Mouse (Mus musculus): ENCODE measurements around the gene Gm42372. TPM values are rescaled to one million over a fixed set of nuclear protein-coding genes. Genes with fewer than 3 reads are reported as not detected.

Gm42372 gene
- total RNA-seq, 4 experiments from 2014 or later, result not detected

- no peak for DNase-seq (ENCODE audit: low spot score in 2 of 2)
Observed at GRCm38 (mm10) chr7:16959539-16960187, 23.2 kb upstream of the Gm42372 start, which contains the start of gene Pnmal1. Pnmal1 (plus strand) TSS chr7:16959679.

DNA sequence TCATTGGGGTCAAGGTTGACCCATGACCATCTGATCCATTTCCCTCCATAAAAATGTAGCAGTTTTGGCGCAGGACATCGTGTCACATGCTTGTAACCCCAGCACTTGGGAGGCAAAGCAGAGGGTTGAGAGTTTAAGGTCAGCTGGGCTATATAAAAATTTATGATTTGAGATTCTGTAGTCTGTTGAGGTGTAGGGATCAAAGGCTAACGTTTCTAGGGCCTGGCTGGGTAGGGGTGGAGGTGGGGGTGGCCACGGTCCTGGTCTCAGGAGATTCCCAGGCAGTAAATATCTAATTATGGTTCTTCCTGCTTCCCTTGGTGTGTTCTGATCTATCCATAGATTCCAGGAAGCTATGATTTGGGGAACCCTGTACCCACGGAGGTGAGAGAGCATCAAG, 21.2 kb upstream of the Gm42372 start:
- no peak for DNase-seq (ENCODE audit: low spot score in 2 of 2)

DNA sequence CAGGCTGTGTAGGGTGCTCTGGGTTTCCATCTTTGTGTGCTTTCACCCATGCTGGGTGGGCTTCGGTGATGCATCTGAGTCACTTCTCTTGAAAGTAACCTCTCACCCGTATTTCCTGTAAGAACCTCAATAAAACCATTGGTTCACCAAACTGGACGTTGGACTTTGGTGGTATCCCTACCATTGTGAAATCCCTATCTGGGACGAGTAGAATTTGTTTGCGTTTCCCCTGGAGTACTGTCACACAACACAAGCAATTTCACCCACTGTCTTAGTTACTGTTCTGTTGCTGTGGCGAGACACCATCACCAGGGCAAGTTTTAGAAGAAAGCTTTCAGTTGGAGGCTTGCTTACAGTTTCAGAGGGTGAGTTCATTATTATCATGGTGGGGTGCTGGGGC, 14.5 kb upstream of the Gm42372 start:
- DNase-seq (ENCODE audit: low spot score in 2 of 2), result no peak

DNA sequence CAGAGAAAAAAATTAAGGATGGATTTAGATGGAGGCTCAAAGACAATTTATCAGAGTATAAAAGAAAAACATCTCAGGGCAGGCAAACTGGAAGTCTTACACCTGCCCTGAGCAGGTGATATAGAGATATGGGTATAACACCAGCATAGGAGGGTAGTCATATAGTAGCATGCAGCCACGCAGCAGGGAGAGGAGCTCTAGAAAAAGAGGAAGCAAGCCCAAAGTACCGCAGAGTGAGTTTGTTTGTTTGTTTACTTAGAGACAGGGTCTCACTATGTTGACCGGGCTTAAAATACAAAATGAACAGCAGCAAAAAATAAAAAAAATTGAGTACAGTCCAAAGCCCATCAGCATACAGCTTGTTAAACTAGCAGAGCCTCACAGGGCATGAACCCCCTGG, 11.7 kb upstream of the Gm42372 start:
- DNase-seq (ENCODE audit: low spot score in 2 of 2), result no peak

DNA sequence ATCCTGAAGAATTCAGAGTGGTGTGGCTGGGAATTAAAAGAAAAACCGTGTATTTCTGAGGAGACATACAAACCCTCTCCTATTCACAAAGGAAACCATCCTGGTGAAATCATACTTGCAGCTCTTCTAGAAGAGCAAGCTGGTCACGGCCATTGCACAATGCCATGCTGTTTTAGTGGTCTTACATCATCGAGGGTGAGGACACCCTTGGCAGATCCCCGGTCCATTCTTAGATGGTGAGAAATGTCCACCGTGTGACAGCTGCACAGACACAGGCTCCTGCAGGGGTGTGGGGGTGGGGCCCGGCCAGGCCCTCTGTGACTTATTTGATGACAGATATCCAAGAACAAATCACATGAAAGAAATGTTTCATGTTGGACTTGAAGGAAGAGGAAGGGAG, 8.9 kb upstream of the Gm42372 start:
- peak; percentile 42 to 43 for DNase-seq (ENCODE audit: low spot score in 2 of 2)

GRCm38 (mm10) chr7:16976298-16976697, 6.6 kb upstream of the Gm42372 start:
- DNase-seq (ENCODE audit: low spot score in 2 of 2), result no peak

- DNase-seq (ENCODE audit: low spot score in 2 of 2), result no peak
Observed at GRCm38 (mm10) chr7:16978173-16978572, 4.7 kb upstream of the Gm42372 start.

GRCm38 (mm10) chr7:16978593-16978992, 4.3 kb upstream of the Gm42372 start:
- no peak for DNase-seq (ENCODE audit: low spot score in 2 of 2)

DNA sequence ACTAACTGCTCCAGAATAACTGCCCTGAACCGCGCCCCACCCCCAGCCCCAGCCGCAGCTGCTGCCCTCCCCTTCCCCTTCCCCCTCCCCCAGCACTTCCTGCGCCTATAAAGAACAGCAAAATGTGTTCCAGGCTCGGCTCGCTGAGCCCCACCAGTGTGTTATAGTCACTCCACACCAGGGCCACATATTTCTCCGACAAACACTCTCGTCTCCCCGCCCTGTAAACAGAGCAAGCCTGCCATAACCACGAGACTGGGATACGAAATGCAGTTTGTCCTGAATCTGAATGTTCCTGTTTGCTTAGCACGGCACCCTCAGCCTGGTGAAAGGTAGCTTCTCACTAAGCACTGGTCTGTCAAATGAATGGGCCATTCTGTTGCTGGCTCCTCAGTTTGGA, 2.5 kb upstream of the Gm42372 start:
- DNase-seq (ENCODE audit: low spot score in 2 of 2), result no peak

DNA sequence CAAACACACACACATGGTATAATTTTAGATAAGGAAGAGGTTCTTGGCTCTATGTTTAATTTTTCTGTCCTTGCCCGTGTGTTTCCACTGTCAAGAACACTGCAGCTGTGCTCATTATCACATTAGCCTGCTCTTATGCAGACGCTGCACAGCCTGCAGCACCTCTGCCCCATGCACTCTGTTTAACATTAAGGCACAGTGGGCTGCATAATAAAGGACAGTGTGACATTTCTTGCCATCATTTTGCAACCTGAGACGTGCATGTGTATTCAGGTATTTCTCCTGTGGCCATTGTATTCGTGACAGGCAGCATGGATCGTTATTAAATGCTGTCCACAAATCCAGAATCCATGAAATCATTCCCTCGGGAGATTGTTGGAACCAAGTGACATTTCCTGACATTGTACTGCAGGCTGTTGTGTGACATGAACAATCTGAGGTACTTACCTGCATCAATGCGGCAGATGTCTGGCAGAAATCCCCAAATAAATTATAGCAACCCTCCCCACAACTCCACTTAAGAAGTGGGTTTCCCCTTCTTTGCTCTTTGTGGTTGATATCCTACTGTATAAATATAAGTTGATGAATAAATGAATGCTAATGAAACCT, 4.8 kb downstream of the Gm42372 start:
- DNase-seq (ENCODE audit: low spot score in 2 of 2), result no peak

DNA sequence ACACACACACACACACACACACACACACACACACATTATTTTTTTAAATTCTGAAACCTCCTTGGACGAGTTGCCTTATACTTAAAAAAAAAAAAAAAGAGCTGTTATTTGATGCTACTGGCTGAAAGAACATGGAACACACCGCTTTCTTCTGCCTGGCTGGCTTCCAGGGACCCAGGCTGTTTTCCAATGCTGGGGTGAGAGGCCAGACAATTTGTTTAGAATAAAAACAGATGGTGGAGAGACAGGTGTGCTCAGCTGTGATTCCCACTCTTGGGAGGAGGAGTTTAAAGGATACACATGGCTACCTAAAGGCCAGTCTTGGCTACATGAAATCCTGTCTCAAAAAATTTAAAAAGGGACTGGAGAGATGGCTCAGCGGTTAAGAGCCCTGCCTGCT, 5.5 kb downstream of the Gm42372 start:
- DNase-seq (ENCODE audit: low spot score in 2 of 2), result no peak

GRCm38 (mm10) chr7:16990006-16990744, 7.3 kb downstream of the Gm42372 start:
- no peak for DNase-seq (ENCODE audit: low spot score in 2 of 2)

GRCm38 (mm10) chr7:16991681-16992450, 9.0 kb downstream of the Gm42372 start:
- no peak for DNase-seq (ENCODE audit: low spot score in 2 of 2)

DNA sequence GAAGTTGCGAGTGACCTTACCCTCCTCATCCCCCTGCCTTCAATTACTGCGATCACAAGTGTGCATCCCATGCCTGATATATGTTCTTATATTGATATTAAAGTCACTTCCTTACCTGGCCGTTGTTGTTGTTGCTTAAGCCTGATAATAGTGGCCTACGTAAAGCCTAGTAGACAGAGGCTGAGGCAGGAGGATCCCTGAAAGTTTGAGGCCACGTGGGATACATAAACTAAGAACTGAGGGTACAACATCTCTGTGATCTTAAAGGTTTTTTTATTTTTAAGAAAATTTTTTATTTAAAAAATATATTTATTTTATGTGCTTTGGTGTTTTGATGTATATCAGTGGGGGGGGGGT, 9.5 kb downstream of the Gm42372 start, which contains the start of gene Ccdc8:
Gene Ccdc8, plus strand, starts transcription at position 258 of the 357 bp plus-strand sequence.
- no peak for DNase-seq (ENCODE audit: low spot score in 2 of 2)

- peak; percentile 70 to 79 for DNase-seq (ENCODE audit: low spot score in 2 of 2)
Observed at GRCm38 (mm10) chr7:16993651-16994399, 10.9 kb downstream of the Gm42372 start.

DNA sequence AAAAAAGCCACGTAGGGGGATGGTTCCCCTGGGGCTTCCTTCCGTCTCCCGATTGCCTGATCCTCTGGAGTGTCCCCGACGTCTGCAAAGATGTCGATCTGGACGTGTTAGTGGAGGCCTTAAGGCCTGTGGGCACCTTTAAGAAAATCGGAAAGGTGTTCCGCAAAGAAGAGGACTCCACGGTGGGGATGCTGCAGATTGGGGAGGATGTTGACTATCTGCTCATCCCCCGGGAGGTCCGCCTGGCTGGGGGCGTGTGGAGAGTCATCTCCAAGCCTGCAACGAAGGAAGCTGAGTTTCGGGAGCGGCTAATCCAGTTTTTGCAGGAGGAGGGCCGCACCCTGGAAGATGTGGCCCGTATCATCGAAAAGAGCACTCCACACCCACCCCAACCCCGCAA, 11.5 kb downstream of the Gm42372 start:
- DNase-seq (ENCODE audit: low spot score in 2 of 2), result no peak

DNA sequence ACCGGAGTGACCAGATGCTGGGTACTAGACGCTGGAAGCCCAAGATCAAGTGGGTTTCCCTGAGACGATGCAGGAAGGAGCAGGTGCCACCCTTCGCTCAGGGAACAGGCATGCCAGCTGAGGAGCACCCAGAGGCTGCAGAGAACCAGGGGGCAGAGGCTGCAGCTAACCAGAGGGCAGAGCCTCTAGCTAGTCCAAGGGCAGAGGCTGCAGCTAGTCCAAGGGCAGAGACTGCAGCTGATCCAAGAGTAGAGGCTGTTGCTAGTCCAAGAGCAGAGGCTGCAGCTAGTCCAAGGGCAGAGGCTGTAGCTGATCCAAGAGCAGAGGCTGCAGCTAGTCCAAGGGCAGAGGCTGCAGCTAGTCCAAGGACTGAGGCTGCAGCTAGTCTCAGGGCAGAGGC, 12.5 kb downstream of the Gm42372 start:
- no peak for DNase-seq (ENCODE audit: low spot score in 2 of 2)

DNA sequence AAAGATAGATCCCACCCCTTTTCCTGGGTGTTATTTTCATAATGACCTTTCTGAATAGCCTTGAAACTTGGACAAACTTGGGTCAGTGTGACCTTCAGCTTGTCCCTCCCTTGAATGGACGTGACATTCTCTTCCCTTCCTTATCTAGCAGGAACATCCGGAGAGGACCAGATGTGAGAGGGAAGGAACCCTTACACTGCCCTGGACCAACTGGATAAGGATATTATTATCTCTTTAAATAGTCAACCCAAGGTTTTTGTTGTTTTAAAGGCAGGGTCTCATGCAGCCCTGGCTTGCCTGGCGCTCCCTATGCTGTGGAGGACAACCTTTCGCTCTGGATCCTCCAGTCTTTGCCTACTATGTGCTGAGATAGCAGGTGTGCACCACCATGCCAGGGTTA, 16.3 kb downstream of the Gm42372 start:
- DNase-seq (ENCODE audit: low spot score in 2 of 2), result no peak

GRCm38 (mm10) chr7:16999650-17000049, 16.8 kb downstream of the Gm42372 start:
- peak; percentile 78 for DNase-seq (ENCODE audit: low spot score in 2 of 2)

DNA sequence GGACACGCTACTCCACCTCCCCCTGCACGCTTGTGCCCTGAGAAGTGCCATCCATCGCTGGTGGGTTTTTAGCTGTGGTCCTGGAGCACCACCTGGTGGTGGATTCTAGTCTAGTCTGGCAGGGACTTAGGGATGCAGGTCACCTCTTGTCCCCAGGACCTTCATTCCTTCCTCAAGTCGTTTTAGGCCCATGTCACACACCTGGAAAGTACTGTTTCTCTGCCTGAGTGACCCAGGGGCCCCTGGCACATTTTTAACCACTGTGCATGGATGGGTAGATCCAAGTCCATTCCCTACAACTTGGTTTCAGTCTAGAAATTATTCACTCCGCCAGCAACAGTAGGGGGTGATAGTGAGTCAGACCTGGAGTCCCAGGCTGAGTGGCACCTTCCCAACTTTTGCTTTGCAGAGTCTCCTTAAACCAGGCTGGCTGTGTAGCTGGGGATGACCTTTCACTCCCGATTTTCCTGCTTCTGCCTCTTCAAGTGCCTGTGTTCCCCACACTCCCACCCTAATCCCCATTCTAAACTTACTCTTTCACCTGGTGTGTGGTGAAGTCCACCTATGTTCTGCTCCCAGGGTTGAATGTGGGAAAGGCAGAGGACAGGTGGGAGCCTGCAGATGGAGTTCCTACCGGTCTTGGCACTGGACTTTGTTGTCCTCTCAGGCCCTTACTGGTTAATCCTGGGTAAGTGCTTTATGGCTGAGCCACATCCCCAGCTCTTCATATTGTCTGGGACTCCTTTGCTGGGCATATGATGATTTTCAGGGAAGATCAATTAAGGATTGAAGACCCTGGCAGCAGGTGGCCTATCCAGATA, 19.7 kb downstream of the Gm42372 start:
- DNase-seq (ENCODE audit: low spot score in 2 of 2), result peak; percentile 62 to 66
